Mouse (Mus musculus) heart, postnatal 10 days (tissue): ENCODE data around the gene C1qtnf6. TPM values are rescaled to one million over a fixed set of nuclear protein-coding genes. Genes with fewer than 3 reads are reported as not detected.

Source experiments
- DNase-seq, 2 experiments: peaks; one replicate each; pipeline ENCODE4 v3.0.0; 2021
- intact Hi-C: fragments of 180-260 bp; cut with DNase I; formaldehyde crosslinking; loops from one replicate; pipeline ENCODE4 v1.15.1; 2025
- total RNA-seq, 2 experiments: library from RNA; stranded (reverse); gene quantifications; 2 replicates each; pipeline ENCODE4 v1.2.3; 2021

Gene C1qtnf6
- total RNA-seq, 2 experiments from 2014 or later, result 89.5 to 98.7 TPM

GRCm38 (mm10) chr15:78547415-78548335, 16.5 kb upstream of the C1qtnf6 start:
- DNase-seq, result peak; percentile 54 to 67
- intact Hi-C loops, result loop anchor here (1.0 kb wide), 1 partner anchor 100 kb away; no protein-coding TSS in a partner anchor

GRCm38 (mm10) chr15:78546060-78546459, 14.8 kb upstream of the C1qtnf6 start:
- intact Hi-C loops, result no loop called here

DNA sequence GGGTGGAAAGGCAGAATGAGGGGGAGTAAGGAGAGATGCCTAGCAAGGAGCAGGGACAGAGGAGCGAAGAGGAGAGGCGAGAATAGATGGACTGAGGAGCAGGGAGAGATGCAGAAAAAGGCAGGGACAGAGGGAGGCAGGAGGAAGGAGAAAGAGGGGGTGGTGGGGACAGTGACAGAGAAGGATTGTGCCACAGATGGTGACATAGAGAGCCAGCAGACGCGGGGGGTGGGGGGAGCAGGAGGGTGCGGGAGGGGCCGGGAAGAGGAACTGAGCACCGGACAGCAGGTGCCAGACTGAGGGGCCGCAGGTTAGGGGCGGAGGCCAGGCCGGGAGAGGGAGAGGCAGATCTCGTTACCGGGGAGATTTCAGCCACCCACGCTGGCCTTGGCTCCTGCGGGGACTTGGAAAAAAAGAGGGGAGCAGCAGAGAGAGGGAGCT, 13.4 kb upstream of the C1qtnf6 start, which contains the start of gene Sstr3:
Gene Sstr3 (minus strand): TSS at position 125 of the 441 bp plus-strand sequence.
- intact Hi-C loops, result no loop called here

More at GRCm38 (mm10) chr15:78546060-78546459, 14.8 kb upstream of the C1qtnf6 start:
- no peak for DNase-seq

GRCm38 (mm10) chr15:78544041-78544440, 12.8 kb upstream of the C1qtnf6 start:
- intact Hi-C loops, result no loop called here
- no peak for DNase-seq

More for the DNA sequence above, 13.4 kb upstream of the C1qtnf6 start, which contains the start of gene Sstr3:
- DNase-seq, result no peak

DNA sequence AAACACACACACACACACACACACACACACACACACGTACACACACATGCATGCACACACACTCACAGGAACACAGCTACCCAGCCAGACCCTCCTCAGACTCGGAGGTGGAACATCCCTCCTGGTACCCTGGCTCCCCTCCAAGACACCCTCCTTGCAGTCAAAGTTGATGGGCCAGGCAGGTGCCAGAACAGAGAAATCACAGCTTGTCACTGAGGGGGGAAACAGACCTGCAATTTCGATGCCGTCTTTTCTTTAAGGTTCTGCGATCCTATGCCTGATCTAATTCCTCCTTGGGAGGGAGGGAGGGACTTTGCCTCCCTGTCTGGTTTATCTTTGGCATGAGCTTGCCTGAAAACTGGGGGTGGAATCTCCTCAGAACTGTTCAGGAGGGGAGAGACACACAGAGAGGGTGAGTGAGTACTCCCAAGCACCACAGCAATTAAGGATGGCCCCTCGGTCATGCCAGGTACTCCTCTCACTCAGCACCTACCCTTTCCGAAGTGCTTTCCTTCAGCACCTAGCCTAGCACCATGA, 11.6 kb upstream of the C1qtnf6 start:
- DNase-seq, result no peak
- intact Hi-C loops, result no loop called here

DNA sequence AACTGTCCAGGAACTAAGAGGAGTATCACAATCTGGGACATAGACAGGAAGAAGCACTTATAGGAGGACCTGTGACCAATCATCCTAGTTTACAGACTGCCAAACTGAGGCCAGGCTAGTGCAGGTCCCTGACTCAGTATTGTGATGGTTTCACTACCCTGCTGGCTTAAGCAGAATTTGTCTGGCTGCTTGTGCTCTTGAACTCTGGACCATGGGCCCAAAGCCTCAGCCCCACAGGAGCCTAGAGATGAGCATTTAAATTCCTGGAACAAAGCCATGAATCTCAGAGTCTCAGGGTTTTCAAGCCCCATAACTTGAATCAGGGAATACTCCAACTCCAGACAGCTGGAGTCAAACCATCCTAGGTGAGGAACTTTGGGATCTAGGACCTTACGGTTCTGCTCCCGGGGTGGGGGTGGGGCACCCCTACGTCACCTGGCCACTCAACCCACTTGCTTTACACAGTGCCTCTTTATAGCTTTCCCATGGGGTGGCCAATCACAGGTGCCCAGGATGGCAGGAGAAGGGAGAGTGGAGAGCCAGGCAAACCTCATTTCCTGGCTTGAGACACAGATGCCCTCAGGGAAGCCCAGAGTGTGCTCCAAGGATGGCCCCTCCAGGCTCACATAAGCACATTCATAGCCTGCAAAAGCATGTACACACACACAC, 11.0 kb upstream of the C1qtnf6 start:
- intact Hi-C loops, result no loop called here
- DNase-seq, result no peak

DNA sequence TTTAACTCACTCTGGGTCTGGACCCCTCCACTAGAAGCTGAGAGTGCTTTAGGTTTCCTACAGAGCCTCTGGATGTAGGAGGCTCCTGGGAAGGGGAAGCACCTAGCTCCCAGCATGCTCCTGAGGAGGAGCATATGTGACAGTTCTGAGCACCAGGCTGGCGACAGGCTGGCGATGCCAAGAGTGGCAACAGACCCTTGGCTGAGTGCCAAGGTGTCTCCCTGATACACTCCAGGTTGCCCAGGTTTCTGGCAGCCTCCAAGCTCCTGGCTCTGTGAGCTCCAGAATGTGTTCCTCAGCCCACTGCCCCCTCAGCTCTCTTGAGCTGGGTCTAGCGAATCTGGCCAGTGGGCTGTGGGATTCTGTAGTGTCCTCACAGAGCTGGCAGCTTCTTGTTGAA, 10.4 kb upstream of the C1qtnf6 start:
- DNase-seq, result peak; percentile 75 to 76
- intact Hi-C loops, result no loop called here

- intact Hi-C loops, result no loop called here
- no peak for DNase-seq
Observed at GRCm38 (mm10) chr15:78541036-78541435, 9.8 kb upstream of the C1qtnf6 start.

DNA sequence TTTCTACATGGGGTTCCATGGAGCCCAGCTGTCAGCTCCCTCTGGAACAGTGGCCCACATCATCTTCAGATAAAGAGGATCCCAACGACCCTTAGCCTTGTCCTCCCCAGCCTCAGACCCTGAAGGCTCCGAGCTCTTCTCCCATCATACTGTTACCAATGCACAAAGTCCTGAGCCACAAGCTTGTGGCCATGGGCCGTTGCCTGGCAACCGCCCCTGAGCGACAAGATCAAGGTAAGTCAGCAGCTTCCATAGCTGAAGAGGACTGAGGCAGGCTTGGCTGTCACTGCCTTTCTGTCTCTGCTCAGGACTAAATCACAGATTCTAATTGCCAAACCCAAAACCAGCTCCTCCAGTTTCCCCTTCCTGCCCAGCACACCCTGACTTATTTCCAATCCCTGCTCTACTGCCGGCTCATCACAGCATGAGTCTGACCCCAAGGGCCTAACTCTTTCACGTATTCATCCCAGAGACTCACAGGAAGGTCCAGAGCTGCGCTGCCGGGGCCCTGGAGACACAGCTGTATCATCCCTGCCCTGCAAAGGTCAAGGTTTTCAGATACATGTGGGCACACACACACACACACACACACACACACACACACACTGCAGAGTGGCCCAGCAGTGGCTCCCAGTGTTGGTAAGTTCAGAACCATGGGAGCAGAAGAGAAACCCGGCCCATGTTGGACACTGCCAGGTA, 4.7 kb upstream of the C1qtnf6 start:
- intact Hi-C loops, result no loop called here
- no peak for DNase-seq

- intact Hi-C loops, result loop anchor here (2.0 to 5.0 kb wide), 2 partner anchors 49 to 356 kb away; no protein-coding TSS in a partner anchor
- DNase-seq, result no peak
Observed at GRCm38 (mm10) chr15:78533346-78533835, 2.2 kb upstream of the C1qtnf6 start.

DNA sequence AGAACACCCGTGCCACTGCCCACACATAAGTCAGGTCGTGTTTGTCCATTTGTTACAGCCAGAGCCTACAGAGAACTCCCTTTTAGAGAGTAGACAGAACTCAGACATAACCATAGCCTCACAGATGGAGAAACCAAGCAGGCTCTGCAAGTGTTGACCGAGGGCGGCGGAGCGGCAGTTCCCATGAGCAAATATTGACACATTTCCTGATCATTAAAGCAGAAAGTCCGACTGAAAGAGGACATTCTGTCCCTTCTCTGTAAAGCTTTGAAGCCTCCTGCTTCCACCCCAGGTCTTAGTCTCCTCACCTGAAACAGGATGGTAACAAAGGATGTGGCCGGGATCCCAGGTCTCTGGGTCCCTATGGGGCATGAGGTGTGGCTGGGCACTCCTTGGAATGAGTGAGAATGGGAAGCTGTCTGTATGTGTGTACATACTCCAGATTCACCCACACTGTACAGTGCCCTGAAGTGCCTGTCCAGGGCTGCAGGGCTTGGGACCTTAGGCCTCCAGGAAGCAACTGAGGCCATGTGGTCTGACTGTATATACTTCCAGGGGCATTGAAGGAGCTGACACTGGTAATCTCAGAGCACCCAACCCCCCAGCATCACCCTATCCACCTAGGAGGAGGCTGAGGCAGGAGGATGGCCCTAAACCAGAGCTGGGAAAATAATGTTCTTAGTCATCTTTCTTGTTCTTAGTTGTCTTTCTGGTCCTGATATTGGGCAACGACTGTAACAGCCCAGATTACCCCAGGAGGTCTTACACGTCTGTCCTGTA, 1.5 kb upstream of the C1qtnf6 start:
- intact Hi-C loops, result loop anchor here (1.0 to 5.0 kb wide), 4 partner anchors 18 to 355 kb away; no protein-coding TSS in a partner anchor

GRCm38 (mm10) chr15:78531901-78532469, 769 bp upstream of the C1qtnf6 start:
- peak; percentile 99 to 100 for DNase-seq
- intact Hi-C loops, result loop anchor here (1.0 to 5.0 kb wide), 4 partner anchors 18 to 355 kb away; no protein-coding TSS in a partner anchor

More for the DNA sequence above, 1.5 kb upstream of the C1qtnf6 start:
- no peak for DNase-seq

DNA sequence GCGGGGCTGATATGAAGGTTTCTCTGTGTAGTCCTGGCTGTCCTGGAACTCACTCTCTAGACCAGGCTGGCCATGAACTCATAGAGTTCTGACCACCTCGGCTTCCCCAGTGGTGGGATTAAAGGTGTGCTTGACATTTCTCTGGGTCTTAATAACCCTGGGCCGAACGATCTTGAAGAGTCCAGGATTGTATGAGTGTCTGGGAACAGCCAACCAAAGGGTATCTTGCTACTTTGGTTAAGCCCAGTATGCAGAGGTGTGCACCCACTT, 170 bp upstream of the C1qtnf6 start:
- DNase-seq, result peak in 1 of 2 experiments; percentile 43
- intact Hi-C loops, result loop anchor here (5.0 kb wide), 1 partner anchor 354 kb away; no protein-coding TSS in a partner anchor

- DNase-seq, result no peak
- intact Hi-C loops, result loop anchor here (5.0 kb wide), 1 partner anchor 353 kb away; no protein-coding TSS in a partner anchor
Observed at GRCm38 (mm10) chr15:78530141-78530540, 1.1 kb downstream of the C1qtnf6 start.

- DNase-seq, result peak; percentile 88 to 89
- intact Hi-C loops, result no loop called here
Observed at GRCm38 (mm10) chr15:78529428-78529990, 1.7 kb downstream of the C1qtnf6 start.

- peak; percentile 70 to 74 for DNase-seq
- intact Hi-C loops, result no loop called here
Observed at GRCm38 (mm10) chr15:78528726-78529411, 2.3 kb downstream of the C1qtnf6 start.

- DNase-seq, result peak; percentile 69 to 73
- intact Hi-C loops, result no loop called here
Observed at GRCm38 (mm10) chr15:78527973-78528372, 3.2 kb downstream of the C1qtnf6 start.

DNA sequence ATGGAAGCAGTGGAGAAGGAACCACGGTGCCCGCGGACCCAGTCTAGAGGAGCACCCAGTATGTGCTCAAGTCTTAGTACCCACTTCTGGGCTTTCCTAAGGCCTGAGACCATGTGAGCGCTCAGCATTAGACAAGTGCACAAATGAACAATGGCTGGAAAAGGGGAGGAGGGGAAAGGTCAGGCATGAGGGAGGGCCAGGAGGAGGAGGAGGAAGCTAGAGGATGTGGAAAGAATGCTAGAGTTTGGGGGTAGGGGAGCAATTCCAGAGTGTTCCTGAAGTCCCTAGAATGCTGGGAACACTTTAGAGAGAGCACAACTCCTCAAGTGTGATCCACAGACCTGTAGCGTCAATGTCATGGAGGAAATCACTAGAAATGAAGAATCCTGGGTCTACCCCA, 7.1 kb downstream of the C1qtnf6 start:
- intact Hi-C loops, result no loop called here
- no peak for DNase-seq
